Mouse (Mus musculus) kidney, adult 2 months (tissue): ENCODE results near the gene Sptbn1.

Source experiments
- CTCF ChIP-seq: fragments of 200-500 bp; conservative IDR thresholded peaks from 2 replicates; pipeline ENCODE4 v1.5.1; 2011; ENCODE audit warnings: low read depth, mild to moderate bottlenecking, control low read depth, low read length, moderate library complexity, mixed read lengths; ENCODE audit not compliant: insufficient read depth, insufficient read length
- POLR2A ChIP-seq: fragments of 200-500 bp; IDR thresholded peaks from one replicate; pipeline ENCODE4 v1.6.1; 2011; ENCODE audit warnings: low read depth, low read length, control low read depth

DNA sequence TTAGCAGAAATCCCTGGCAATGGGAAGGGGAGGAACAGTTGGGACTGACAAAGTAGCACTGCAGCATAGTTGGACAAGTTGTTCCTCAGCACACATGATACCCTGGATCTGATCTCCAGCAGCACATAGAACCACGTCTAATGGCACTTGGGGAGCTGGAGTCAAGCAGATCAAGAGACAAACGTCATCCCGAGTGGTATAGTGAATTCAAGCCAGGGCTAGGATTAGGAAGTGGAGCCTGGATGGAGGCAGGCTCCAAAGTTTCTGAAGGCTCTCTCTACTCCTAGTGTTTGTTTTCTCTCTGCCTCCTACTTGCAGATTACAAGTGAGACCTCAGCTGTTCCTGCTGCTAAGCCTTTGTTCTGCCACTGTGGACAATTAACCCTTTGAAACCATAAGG, 27.1 kb downstream of the Sptbn1 start:
- TF ChIP-seq CTCF (no peak), POLR2A (no peak)
